Mouse (Mus musculus): ENCODE results near the gene Trmt10c.
A peak's percentile ranks its signal among the peaks of the same experiment; 100 is the strongest.

GRCm38 (mm10) chr16:56028722-56029551 lies 8.7 kb downstream of the Trmt10c start:
- TF ChIP-seq CTCF (IDR thresholded peaks at IDR 0.05; ENCODE audit: insufficient read depth, low read length) (no peak), POLR2A (IDR thresholded peaks at IDR 0.05; ENCODE audit: borderline replicate concordance, extremely low read depth, low read depth, low read length) (0 out of 2 replicates have a peak, but pooled peaks have one; percentile 16)
